Comparison of ENCODE assay signal across 8 mouse cellular contexts in the genomic region with DNA sequence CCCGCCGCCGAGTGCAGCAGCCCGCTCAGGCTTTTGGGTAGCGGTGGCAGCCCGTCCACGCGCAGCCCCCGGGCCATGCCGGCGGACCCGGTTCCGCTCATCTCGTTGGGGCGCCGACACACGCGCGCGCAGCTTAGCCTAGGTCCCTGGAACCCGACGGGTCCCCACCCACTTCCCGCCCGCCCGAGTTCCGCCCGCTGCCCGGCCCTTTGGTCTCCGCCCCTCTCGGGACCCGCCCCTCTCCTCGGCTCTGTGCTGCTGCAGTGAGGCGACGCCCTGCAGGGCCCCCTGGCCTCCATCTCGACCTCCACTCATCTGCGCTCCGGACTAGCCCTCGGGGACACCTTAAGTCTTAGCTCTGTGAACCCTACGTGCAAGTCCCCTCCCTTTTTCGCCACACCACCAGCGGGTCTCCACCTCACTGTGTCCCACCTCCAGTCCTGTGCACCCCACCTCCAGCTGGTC. TPM values are rescaled to one million over a fixed set of nuclear protein-coding genes. Genes with fewer than 3 reads are reported as not detected.
A peak's percentile ranks its signal among the peaks of the same experiment; 100 is the strongest.
DNase-seq lines count a peak whose midpoint lies in the region; ATAC-seq and TF ChIP-seq lines count a peak whose summit lies in the region.

Gene Fam89a (minus strand): TSS at position 124 of the 465 bp plus-strand sequence.

- H3K79me2 ChIP-seq in myocyte (ENCODE audit: control insufficient read depth, insufficient read depth): no peaks in the 10 kb centered on the region

- peak within 1 kb of the TSS; percentile 80 for H3K9ac ChIP-seq in ES-Bruce4 (ENCODE audit: low read depth, poor library complexity, severe bottlenecking)
- peak within 1 kb of the TSS; percentile 21; the same call in 1 of the 2 replicates for H3K9ac ChIP-seq in hindbrain, embryonic 15.5 days
- peak within 1 kb of the TSS; percentile 33 for H3K9ac ChIP-seq in liver, embryonic 12.5 days

- WGBS in bone marrow, adult 2 months: 1% methylated on average over 33 of the region's 41 CpGs
- WGBS in hindbrain, embryonic 15.5 days: under 1% methylated on average over 40 of the region's 41 CpGs
- WGBS in liver, embryonic 12.5 days (ENCODE audit: insufficient replicate concordance): under 1% methylated on average over 41 of the region's 41 CpGs

- TF ChIP-seq POLR2A in ES-Bruce4 (IDR thresholded peaks at IDR 0.05; ENCODE audit: insufficient read depth, low read length) (no peak), myocyte (IDR thresholded peaks at IDR 0.05; ENCODE audit: insufficient read length, low read depth) (no peak)
- TF ChIP-seq POLR2A in bone marrow, adult 2 months (IDR thresholded peaks at IDR 0.05; ENCODE audit: borderline replicate concordance, control insufficient read depth, low read depth, low read length): no peak

- H3K36me3 ChIP-seq in ES-Bruce4 (ENCODE audit: control insufficient read depth, insufficient read depth, low read length, poor library complexity, severe bottlenecking) (no peaks in the 10 kb centered on the region), myocyte (ENCODE audit: control insufficient read depth, insufficient read depth) (no peaks in the 10 kb centered on the region)
- no peaks in the 10 kb centered on the region for H3K36me3 ChIP-seq in hindbrain, embryonic 15.5 days
- no peaks in the 10 kb centered on the region for H3K36me3 ChIP-seq in liver, embryonic 12.5 days

- ATAC-seq in hindbrain, embryonic 15.5 days (ENCODE audit: low FRiP score, low read depth): peak; percentile 29; the same call in 1 of the 2 replicates
- peak; percentile 74 for ATAC-seq in liver, embryonic 12.5 days

- peak within 1 kb of the TSS; percentile 68 for H3K4me3 ChIP-seq in ES-Bruce4 (ENCODE audit: low read depth, low read length)
- peak within 1 kb of the TSS; percentile 40 for H3K4me3 ChIP-seq in bone marrow, adult 2 months (replicated peaks; ENCODE audit: control insufficient read depth, low read depth, low read length)
- peak within 1 kb of the TSS; percentile 81 for H3K4me3 ChIP-seq in gastrocnemius, adult 2 months
- H3K4me3 ChIP-seq in hindbrain, embryonic 15.5 days: peak within 1 kb of the TSS; percentile 47
- H3K4me3 ChIP-seq in liver, embryonic 12.5 days: peak within 1 kb of the TSS; percentile 61
- H3K4me3 ChIP-seq in myocyte: no peak within 1 kb of the TSS

- no peak within 1 kb of the TSS for H3ac ChIP-seq in myocyte (ENCODE audit: control insufficient read depth, insufficient read length)

- intact Hi-C loops in gastrocnemius, adult 2 months (cut with DNase I): no loop called here

- TF ChIP-seq EP300 in ES-Bruce4 (IDR thresholded peaks at IDR 0.05; ENCODE audit: insufficient read depth, low read depth, low read length): no peak

- H3K27me3 ChIP-seq in ES-Bruce4 (ENCODE audit: control insufficient read depth, insufficient read depth, low read length, poor library complexity, severe bottlenecking) (peaks cover 6% of the 10 kb centered on the region), myocyte (ENCODE audit: control insufficient read depth, insufficient read depth, insufficient read length) (peaks cover 61% of the 10 kb centered on the region)
- H3K27me3 ChIP-seq in hindbrain, embryonic 15.5 days: peaks cover 46% of the 10 kb centered on the region
- H3K27me3 ChIP-seq in liver, embryonic 12.5 days (replicated peaks): peaks cover 79% of the 10 kb centered on the region

- TF ChIP-seq CTCF in ES-Bruce4 (IDR thresholded peaks at IDR 0.05; ENCODE audit: low read depth, low read length): no peak
- no peak for TF ChIP-seq CTCF in bone marrow, adult 2 months (IDR thresholded peaks at IDR 0.05; ENCODE audit: control insufficient read depth, insufficient read depth, low read length)
- TF ChIP-seq CTCF in gastrocnemius, adult 2 months (IDR thresholded peaks at IDR 0.05): no peak

- no peaks in the 10 kb centered on the region for H3K4me1 ChIP-seq in ES-Bruce4 (ENCODE audit: control insufficient read depth, insufficient read depth, low read length)
- no peaks in the 10 kb centered on the region for H3K4me1 ChIP-seq in bone marrow, adult 2 months (ENCODE audit: control insufficient read depth, insufficient read depth, low read length)
- H3K4me1 ChIP-seq in hindbrain, embryonic 15.5 days (replicated peaks): peaks cover 15% of the 10 kb centered on the region
- H3K4me1 ChIP-seq in liver, embryonic 12.5 days: peaks cover 28% of the 10 kb centered on the region

- no peaks in the 10 kb centered on the region for H3K9me3 ChIP-seq in ES-Bruce4 (replicated peaks; ENCODE audit: control insufficient read depth, insufficient read depth, low read length, poor library complexity, severe bottlenecking)
- H3K9me3 ChIP-seq in hindbrain, embryonic 15.5 days: no peaks in the 10 kb centered on the region; the same call in 1 of the 2 replicates
- no peaks in the 10 kb centered on the region for H3K9me3 ChIP-seq in liver, embryonic 12.5 days (replicated peaks)

- H3K4me2 ChIP-seq in hindbrain, embryonic 15.5 days: peak within 1 kb of the TSS; percentile 89
- peak within 1 kb of the TSS; percentile 79 for H3K4me2 ChIP-seq in liver, embryonic 12.5 days
- H3K4me2 ChIP-seq in myocyte (ENCODE audit: low read depth): peak within 1 kb of the TSS; percentile 40

- H3K27ac ChIP-seq in ES-Bruce4 (ENCODE audit: insufficient read depth, low read length): no peak within 1 kb of the TSS
- H3K27ac ChIP-seq in bone marrow, adult 2 months (ENCODE audit: control insufficient read depth, insufficient read depth, low read depth, low read length, poor library complexity): no peak within 1 kb of the TSS; the same call in 1 of the 2 replicates
- H3K27ac ChIP-seq in gastrocnemius, adult 2 months: peak within 1 kb of the TSS; percentile 73
- H3K27ac ChIP-seq in hindbrain, embryonic 15.5 days (replicated peaks): no peak within 1 kb of the TSS
- no peak within 1 kb of the TSS for H3K27ac ChIP-seq in liver, embryonic 12.5 days

- DNase-seq in gastrocnemius, adult 2 months: peak; percentile 65
- peak; percentile 53 for DNase-seq in thymus, postnatal 0 days (ENCODE audit: low spot score)
- no peak for DNase-seq in cerebellum, adult 9-11 months

TF ChIP-seq in myocyte, 11 proteins besides CTCF, POLR2A, EP300 and RAD21:
- no peak for TF ChIP-seq E2F4 (IDR thresholded peaks at IDR 0.05; ENCODE audit: insufficient read depth)
- no peak for TF ChIP-seq REST (IDR thresholded peaks at IDR 0.05; ENCODE audit: insufficient read depth, insufficient read length)
- TF ChIP-seq MYOD1 (IDR thresholded peaks at IDR 0.05; ENCODE audit: control insufficient read depth in 1 of 3, insufficient read length in 2 of 3, low read depth in 2 of 3): no peak
- TF ChIP-seq TCF3 (IDR thresholded peaks at IDR 0.05; ENCODE audit: insufficient read length, low read depth): no peak
- no peak for TF ChIP-seq MYOG (IDR thresholded peaks at IDR 0.05; ENCODE audit: control insufficient read depth in 1 of 3, insufficient read depth in 1 of 3, insufficient read length in 2 of 3, low read depth in 2 of 3)
- TF ChIP-seq CEBPB (IDR thresholded peaks at IDR 0.05; ENCODE audit: insufficient read depth, poor library complexity, severe bottlenecking): no peak
- TF ChIP-seq MAX (IDR thresholded peaks at IDR 0.05; ENCODE audit: low read depth): no peak
- TF ChIP-seq USF1 (IDR thresholded peaks at IDR 0.05; ENCODE audit: low read depth): no peak
- TF ChIP-seq SRF (IDR thresholded peaks at IDR 0.05; ENCODE audit: control insufficient read depth, insufficient read length, low read depth): no peak
- TF ChIP-seq POLR2AphosphoS2 (IDR thresholded peaks at IDR 0.05; ENCODE audit: insufficient read length, low read depth): no peak
- TF ChIP-seq TCF12 (IDR thresholded peaks at IDR 0.05; ENCODE audit: insufficient read depth, poor library complexity, severe bottlenecking): no peak
TF ChIP-seq in myocyte: peak in this region for 0.

RNA-seq across cellular contexts. Expression of gene Fam89a, which starts in this region (rescaled TPM):
- polyA plus RNA-seq in ES-Bruce4 (2011; ENCODE audit: insufficient read depth, insufficient read length, low read depth, missing spikeins) (6.9 and 8.0 TPM in 2 replicates), myocyte (2012; fragmentation: generic; extraction: Trizol) (0.36 TPM)
- polyA plus RNA-seq in bone marrow, adult 2 months (2011; ENCODE audit: insufficient read depth, insufficient read length, low replicate concordance, missing spikeins): not detected in 2 replicates
- total RNA-seq in gastrocnemius, adult 2 months (2021): 1 to 10 TPM in 1 of 2 experiments, under 1 TPM in 1; 0.54 to 1.2 TPM
- 1.1 and 1.8 TPM in 2 replicates for polyA plus RNA-seq in hindbrain, embryonic 15.5 days (2015; fragmentation: Nextera tagmentation; extraction: Ambion mirVana)
- 2.9 and 3.2 TPM in 2 replicates for polyA plus RNA-seq in liver, embryonic 12.5 days (2016; fragmentation: Nextera tagmentation; extraction: Ambion mirVana)
- polyA plus RNA-seq in thymus, postnatal 0 days (2015; fragmentation: Nextera tagmentation; extraction: Ambion mirVana): 6.1 and 7.7 TPM in 2 replicates

Comparison
In these comparisons a context has a peak if more than half of its experiments do, and no peak if none do; other contexts are left out.
1. H3K9ac ChIP-seq: peak in every context shown above with its lines; median percentile 80 in ES-Bruce4; 33 in liver, embryonic 12.5 days; 21 in hindbrain, embryonic 15.5 days.